Mouse (Mus musculus): ENCODE data around the gene Cend1.
"Not testable (repeated sequence)": the region's sequence is repeated elsewhere in the genome, so short reads cannot be mapped to it uniquely, and the experiment has no call there.

Gene Cend1

GRCm38 (mm10) chr7:141464603-141465201 is 35.4 kb upstream of the Cend1 start:
- DNase-seq (ENCODE audit: low spot score in 2 of 2) = no peak

GRCm38 (mm10) chr7:141463824-141464602 is 34.7 kb upstream of the Cend1 start:
- no peak for DNase-seq (ENCODE audit: low spot score in 2 of 2)

GRCm38 (mm10) chr7:141462333-141462821 is 33.1 kb upstream of the Cend1 start:
- no peak for DNase-seq (ENCODE audit: low spot score in 2 of 2)

DNA sequence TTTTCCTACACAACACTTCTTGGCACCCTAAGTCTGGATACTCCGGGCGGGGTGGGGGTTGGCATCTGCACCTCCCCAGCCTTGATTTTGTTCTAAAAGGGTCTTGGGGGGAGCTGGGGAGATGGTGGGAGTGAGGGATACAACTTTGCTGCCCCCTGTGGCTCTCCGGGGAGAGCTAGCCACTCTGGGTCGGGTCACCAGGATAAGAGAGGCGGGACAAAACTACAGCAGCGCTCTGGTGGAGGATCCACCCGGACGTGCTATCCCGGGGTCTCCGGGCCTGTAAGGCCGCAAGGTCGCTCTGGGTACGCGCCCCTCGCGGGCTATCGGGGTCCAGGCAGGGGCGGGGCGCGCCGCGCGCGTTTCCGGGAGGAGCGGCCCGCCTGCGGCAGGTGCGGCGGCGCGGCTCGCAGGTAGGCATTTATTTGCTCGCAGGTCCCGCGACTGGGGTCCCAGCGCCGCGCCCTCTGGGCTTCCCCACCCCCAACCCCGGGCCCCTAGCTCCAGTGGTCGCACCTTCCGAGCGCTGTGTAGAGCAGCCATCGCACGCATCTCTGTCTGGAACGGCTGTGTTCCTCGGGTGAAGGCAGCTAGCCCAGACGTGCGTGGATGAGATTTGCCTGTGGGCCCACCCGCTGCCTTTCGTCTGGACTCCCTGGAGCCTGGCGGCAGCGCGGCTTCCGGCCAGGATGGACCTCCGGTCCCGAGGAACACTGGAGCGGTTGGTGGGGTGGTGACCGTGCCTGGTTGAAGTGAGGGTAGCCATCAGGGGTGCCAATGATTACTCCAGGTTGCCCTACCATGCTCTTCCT is 32.4 kb upstream of the Cend1 start:
- DNase-seq (ENCODE audit: low spot score in 2 of 2) = no peak

- DNase-seq (ENCODE audit: low spot score in 2 of 2) = no peak
Observed at GRCm38 (mm10) chr7:141460391-141461113, 31.3 kb upstream of the Cend1 start, which contains the start of gene Cracr2b. TSS of gene Cracr2b (plus strand) at chr7:141461094.

- DNase-seq (ENCODE audit: low spot score in 2 of 2) = no peak
Observed at GRCm38 (mm10) chr7:141460001-141460390, 30.7 kb upstream of the Cend1 start.

GRCm38 (mm10) chr7:141459301-141459711 is 30.0 kb upstream of the Cend1 start:
- no peak for DNase-seq (ENCODE audit: low spot score in 2 of 2)

DNA sequence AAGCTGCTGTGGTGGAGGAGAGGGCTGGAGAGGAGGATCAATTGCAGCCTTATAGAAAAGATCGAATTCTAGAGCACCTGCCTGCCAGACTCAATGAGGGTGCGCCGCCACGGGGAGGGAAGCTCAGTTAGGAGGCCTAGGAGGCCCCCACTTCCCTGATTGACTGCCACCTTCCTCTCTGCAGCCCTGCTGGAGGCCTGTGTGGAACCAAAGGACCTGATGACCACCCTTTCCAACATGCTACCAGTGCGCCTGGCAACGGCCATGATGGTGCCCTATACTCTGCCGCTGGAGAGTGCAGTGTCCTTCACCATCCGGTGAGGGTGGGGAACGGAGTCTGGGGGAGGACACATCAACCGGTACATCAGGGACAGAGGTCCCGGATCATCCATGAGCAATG is 29.4 kb upstream of the Cend1 start:
- DNase-seq (ENCODE audit: low spot score in 2 of 2) = no peak

DNA sequence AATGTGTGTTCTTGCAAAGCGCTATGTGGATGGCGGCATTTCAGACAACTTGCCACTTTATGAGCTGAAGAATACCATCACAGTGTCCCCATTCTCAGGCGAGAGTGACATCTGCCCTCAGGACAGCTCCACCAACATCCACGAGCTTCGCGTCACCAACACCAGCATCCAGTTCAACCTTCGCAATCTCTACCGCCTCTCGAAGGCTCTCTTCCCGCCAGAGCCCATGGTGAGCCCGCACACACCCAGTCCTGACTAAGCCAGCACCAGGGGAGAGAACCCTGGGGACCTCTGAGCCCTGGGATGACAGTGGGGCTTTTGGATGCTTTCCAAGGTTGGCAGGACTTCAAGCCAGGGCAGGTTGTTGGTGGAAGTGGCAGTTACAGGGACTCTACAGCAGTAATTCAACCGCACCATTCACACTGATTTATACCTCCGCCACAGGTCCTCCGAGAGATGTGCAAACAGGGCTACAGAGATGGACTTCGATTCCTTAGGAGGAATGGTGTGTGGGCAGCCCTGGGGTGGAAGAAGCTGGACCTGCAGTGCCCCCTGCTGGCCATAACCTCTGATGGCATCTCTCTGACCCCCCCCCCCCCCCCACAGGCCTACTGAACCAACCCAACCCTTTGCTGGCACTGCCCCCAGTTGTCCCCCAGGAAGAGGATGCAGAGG is 28.8 kb upstream of the Cend1 start:
- DNase-seq (ENCODE audit: low spot score in 2 of 2) = no peak

DNA sequence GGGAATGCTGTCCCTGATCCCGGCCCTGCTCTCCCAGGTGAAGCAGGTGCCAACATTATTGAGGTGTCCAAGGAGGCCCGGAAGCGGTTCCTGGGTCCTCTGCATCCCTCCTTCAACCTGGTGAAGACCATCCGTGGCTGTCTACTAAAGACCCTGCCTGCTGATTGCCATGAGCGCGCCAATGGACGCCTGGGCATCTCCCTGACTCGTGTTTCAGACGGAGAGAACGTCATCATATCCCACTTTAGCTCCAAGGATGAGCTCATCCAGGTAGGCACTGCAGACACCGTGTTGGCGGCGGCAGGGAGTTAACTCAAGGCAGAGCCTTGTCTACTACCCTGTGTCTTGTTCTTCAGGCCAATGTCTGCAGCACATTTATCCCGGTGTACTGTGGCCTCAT is 27.9 kb upstream of the Cend1 start:
- DNase-seq (ENCODE audit: low spot score in 2 of 2) = no peak

DNA sequence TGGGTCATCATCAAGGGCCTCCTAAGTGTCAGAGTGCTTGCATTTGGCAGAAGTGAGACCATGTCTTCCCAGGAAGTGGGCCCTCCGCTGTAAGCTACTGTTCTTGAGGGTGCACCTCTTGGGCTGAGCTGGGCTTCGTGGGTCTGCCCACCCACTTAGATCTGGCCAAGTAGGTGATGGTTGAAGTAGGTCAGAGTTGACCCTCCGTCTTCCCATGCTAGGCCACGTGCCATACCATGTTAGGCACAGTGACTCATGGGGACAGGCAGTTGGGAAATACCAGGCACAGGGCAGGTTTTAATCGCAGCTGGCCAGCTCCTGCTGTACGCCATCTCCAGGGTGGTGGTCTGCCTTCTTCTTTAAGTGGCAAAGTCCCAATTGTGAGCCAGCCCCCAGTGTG is 27.4 kb upstream of the Cend1 start:
- DNase-seq (ENCODE audit: low spot score in 2 of 2) = no peak

DNA sequence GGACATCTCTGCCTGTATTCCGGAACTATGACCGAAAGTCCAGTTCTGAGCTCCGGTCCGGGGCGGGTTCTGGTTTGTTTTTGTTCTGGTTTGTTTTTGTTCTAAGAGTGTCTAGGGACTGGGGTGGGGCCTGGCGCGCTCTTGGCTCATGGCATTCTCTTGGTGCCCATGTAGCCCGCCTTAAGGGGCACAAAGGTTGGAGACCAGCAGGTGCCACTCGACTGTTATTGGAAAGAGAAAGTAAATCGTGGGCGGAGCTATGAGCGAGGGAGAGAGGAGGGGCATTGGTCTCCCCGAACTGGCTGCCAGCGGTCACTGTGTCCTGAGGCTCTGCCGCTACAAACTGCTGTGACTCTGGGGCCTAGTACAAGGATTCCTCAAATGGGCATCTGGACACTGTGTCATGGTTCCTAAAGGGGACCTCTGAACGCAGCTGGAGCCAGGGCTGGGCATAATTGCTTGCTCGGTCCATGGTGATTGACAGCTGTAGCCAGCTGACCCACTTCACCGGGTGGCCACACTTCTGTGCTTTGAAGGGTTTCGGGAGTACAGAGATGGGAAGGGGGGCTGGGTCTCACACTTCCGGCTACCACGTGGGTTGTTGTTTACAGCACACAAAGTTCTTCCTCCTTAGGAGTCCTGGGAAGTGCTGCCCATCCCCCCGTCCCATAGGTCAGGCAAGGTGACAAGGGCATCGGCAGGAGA is 26.5 kb upstream of the Cend1 start:
- no peak for DNase-seq (ENCODE audit: low spot score in 2 of 2)

GRCm38 (mm10) chr7:141454967-141455551 is 25.8 kb upstream of the Cend1 start, which contains the start of gene Pnpla2:
TSS of gene Pnpla2 (plus strand) at chr7:141455198.
- DNase-seq (ENCODE audit: low spot score in 2 of 2) = peak; percentile 78 to 86

- DNase-seq (ENCODE audit: low spot score in 2 of 2) = no peak
Observed at GRCm38 (mm10) chr7:141453636-141454035, 24.3 kb upstream of the Cend1 start.

- DNase-seq (ENCODE audit: low spot score in 2 of 2) = no peak
Observed at GRCm38 (mm10) chr7:141451928-141452327, 22.6 kb upstream of the Cend1 start.

- peak; percentile 90 to 95 for DNase-seq (ENCODE audit: low spot score in 2 of 2)
Observed at GRCm38 (mm10) chr7:141447110-141447991, 18.1 kb upstream of the Cend1 start, which contains the start of gene Rplp2. TSS of gene Rplp2 (plus strand) at chr7:141447370.

- DNase-seq (ENCODE audit: low spot score in 2 of 2) = not testable (repeated sequence)
Observed at GRCm38 (mm10) chr7:141446374-141446773, 17.1 kb upstream of the Cend1 start.

GRCm38 (mm10) chr7:141443828-141444237 is 14.5 kb upstream of the Cend1 start, which contains the start of gene Pidd1:
TSS of gene Pidd1 (minus strand) at chr7:141444025.
- DNase-seq (ENCODE audit: low spot score in 2 of 2) = no peak

Measured in frontal cortex, postnatal 25 days (tissue).